Mouse (Mus musculus) heart, postnatal 0 days (tissue): ENCODE measurements at regions not wholly inside any gene's neighbourhood (a gene's known extent, or its start where the extent isn't known, plus 50 kb on each side); places are given as distances from the start of the nearest gene placed in this dataset.
A peak's percentile ranks its signal among the peaks of the same experiment; 100 is the strongest.

Source experiments
- ATAC-seq: fragments of 200-750 bp; cut with Nextera tagmentation; 2 replicates; pipeline ENCODE4 v1.8.0; 2017; ENCODE audit warnings: low read depth, moderate number of reproducible peaks, moderate library complexity; ENCODE audit not compliant: insufficient read depth
- DNase-seq: peaks from one replicate; pipeline ENCODE4 v3.0.0-alpha.2; 2016; ENCODE audit warnings: low spot score
- H3K27ac ChIP-seq: fragments of 300-500 bp; sonication (generic); 2 replicates; pipeline ENCODE4 v1.5.1; 2014; ENCODE audit warnings: low read depth, mild to moderate bottlenecking
- H3K27me3 ChIP-seq: fragments of 300-500 bp; sonication (generic); 2 replicates; pipeline ENCODE4 v1.6.1; 2014; ENCODE audit warnings: low read length, mixed read lengths; ENCODE audit not compliant: control insufficient read depth, insufficient read depth
- H3K36me3 ChIP-seq: fragments of 300-500 bp; sonication (generic); replicated peaks from 2 replicates; pipeline ENCODE4 v1.6.1; 2014; ENCODE audit warnings: low read length, mixed read lengths; ENCODE audit not compliant: control insufficient read depth, insufficient read depth
- H3K4me1 ChIP-seq: fragments of 300-500 bp; sonication (generic); 2 replicates; pipeline ENCODE4 v1.6.1; 2014; ENCODE audit warnings: antibody characterized with exemption; ENCODE audit not compliant: control insufficient read depth, insufficient read depth
- H3K4me2 ChIP-seq: fragments of 300-500 bp; sonication (generic); 2 replicates; pipeline ENCODE4 v1.6.1; 2014; ENCODE audit warnings: low read depth, mild to moderate bottlenecking, low read length, moderate library complexity
- H3K4me3 ChIP-seq: fragments of 300-500 bp; sonication (generic); 2 replicates; pipeline ENCODE4 v1.5.1; 2014; ENCODE audit warnings: low read depth, low read length
- H3K9ac ChIP-seq: fragments of 300-500 bp; sonication (generic); replicated peaks from 2 replicates; pipeline ENCODE4 v1.6.1; 2014; ENCODE audit warnings: low read depth, low read length, mixed read lengths
- H3K9me3 ChIP-seq: fragments of 300-500 bp; sonication (generic); replicated peaks from 2 replicates; pipeline ENCODE4 v1.6.1; 2016; ENCODE audit warnings: low read length; ENCODE audit not compliant: control insufficient read depth
- CTCF ChIP-seq: IDR thresholded peaks from 2 replicates; pipeline ENCODE4 v1.5.1; 2016; ENCODE audit warnings: antibody characterized with exemption, control low read depth, low read depth
- EP300 ChIP-seq: IDR thresholded peaks from 2 replicates; pipeline ENCODE4 v1.6.1; 2016; ENCODE audit warnings: antibody characterized with exemption, low read depth
- WGBS: fragments of 180-500 bp; shearing (Covaris S2); extraction: QIAGEN DNeasy Blood & Tissue Kit; methylation state at CpG from one replicate; pipeline ENCODE4 v1.1.7; 2014; 5-methylcytosine and 5-hydroxymethylcytosine counted together

DNA sequence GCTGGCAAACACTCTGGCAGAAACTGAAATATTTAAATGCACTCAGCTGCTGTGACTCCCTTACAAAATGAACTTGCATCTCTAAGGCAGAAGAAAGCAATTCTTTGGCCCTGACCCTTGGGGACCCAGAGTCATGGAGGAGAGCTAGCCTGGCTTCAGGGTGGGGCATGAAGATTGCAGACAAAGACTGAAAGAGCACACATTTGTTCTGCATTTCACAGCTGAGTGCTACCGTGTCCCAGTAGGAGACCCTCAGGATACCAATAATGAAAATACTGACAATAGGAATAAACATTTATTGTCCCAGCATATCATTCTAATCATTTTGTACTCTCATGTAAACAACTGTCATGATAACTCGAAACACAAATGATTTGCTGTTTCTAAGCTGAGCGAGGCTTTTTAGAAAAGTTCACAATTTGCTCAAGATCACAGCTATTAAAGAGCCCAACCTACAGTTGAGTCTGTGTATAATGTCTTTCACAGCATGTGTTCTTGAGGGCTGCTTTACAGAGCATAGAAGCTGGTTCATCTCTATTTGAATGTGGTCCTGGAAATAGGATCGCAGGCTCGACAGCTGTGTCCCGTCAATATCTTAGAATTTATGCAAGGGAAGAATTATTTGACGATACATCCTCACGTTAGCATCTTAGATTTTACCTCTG, 490.1 kb downstream of the Dhx35 start:
- TF ChIP-seq EP300, result no peak
- TF ChIP-seq CTCF, result no peak
- H3K27ac ChIP-seq, result no peak overlapping the region
- no peaks in the 10 kb centered on the region for H3K36me3 ChIP-seq
- 74% methylated on average over 8 of the region's 8 CpGs for WGBS
- DNase-seq (no peak), ATAC-seq (no peak)
- H3K4me1 ChIP-seq, result no peaks in the 10 kb centered on the region
- no peak overlapping the region for H3K4me2 ChIP-seq
- H3K4me3 ChIP-seq, result no peak overlapping the region
- no peaks in the 10 kb centered on the region for H3K9me3 ChIP-seq
- H3K9ac ChIP-seq, result no peak overlapping the region
- H3K27me3 ChIP-seq, result no peaks in the 10 kb centered on the region

DNA sequence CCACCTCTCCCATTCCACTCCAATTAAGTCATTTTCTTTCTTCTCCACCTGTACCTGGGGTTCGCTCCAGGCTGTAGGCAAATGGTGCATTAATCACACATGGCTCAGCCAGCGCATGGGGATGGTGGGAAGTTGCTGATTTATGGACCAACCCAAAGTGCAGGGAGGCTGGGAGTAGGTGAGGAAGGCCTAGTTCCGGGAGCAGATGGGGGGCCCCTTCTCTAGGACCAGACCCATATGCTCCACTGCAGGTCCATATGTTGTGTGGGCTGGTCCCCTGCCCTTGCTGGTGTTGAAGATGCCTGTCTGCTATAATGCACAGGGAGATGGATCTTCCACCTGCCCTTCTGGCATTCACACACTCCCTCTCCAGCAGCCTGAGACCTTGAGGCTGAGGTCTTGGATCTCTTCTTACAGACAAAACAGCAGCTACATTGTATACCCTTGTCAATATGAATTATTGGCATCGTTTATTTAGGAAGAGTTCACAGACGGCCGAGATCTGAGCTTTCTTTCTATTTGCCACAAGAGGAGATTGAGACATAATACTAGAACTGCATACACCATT, 493.5 kb downstream of the Dhx35 start:
- DNase-seq (no peak), ATAC-seq (no peak)
- Histone ChIP-seq H3K9ac (no peak overlapping the region), H3K27ac (no peak overlapping the region), H3K4me3 (no peak overlapping the region), H3K4me2 (no peak overlapping the region), H3K9me3 (no peaks in the 10 kb centered on the region), H3K4me1 (no peaks in the 10 kb centered on the region), H3K27me3 (no peaks in the 10 kb centered on the region), H3K36me3 (no peaks in the 10 kb centered on the region)
- 79% methylated on average over 6 of the region's 6 CpGs for WGBS
- TF ChIP-seq EP300 (no peak), CTCF (no peak)

DNA sequence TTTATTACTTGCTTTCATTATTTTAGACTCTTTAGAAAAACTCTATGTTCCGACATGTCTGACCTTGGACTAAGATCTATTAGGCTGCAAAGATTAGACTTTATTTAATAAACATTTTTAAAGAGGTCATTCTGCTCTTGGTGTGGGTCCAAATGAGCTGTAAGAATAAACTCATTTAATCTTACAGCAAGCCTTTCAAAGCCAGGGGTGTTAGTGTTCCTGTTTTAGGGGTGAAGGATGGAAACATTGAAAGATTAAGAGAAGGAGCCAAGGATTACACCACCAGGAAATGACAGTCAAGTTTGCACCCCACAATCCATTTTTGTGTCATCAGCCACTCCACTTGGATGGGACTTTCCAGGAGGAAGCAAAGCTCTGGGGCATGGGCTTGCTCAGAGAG, 495.5 kb downstream of the Dhx35 start:
- WGBS, result 70% methylated on average over 1 of the region's 1 CpGs
- H3K9me3 ChIP-seq, result no peaks in the 10 kb centered on the region
- H3K9ac ChIP-seq, result no peak overlapping the region
- no peaks in the 10 kb centered on the region for H3K27me3 ChIP-seq
- no peaks in the 10 kb centered on the region for H3K4me1 ChIP-seq
- TF ChIP-seq CTCF, result no peak
- no peak for TF ChIP-seq EP300
- H3K27ac ChIP-seq, result no peak overlapping the region
- no peak overlapping the region for H3K4me2 ChIP-seq
- no peaks in the 10 kb centered on the region for H3K36me3 ChIP-seq
- DNase-seq (no peak), ATAC-seq (no peak)
- H3K4me3 ChIP-seq, result no peak overlapping the region

DNA sequence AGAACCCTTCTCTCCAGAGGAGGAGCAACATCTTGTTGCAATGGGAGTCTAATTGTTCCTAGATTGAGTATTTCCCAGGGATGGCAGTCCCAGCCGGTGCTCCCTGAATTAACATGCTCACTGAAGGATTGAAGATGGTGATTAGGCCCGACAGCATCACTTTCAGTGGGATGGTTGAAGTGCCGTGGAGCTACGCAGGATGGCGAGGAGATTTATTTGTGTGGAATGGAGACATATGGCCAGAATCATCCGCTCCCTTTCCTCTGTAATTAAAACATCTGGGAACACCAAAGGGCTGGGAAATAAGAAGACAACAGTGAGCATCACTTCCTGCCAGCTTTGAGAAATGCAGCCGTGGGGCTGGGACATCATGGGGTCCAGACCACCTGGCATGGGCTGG, 512.4 kb downstream of the Dhx35 start:
- Histone ChIP-seq H3K27me3 (no peaks in the 10 kb centered on the region), H3K4me1 (no peaks in the 10 kb centered on the region), H3K36me3 (no peaks in the 10 kb centered on the region), H3K27ac (no peak overlapping the region), H3K9me3 (no peaks in the 10 kb centered on the region), H3K9ac (no peak overlapping the region), H3K4me3 (no peak overlapping the region), H3K4me2 (no peak overlapping the region)
- ATAC-seq (no peak), DNase-seq (no peak)
- TF ChIP-seq EP300, result no peak
- TF ChIP-seq CTCF, result no peak
- WGBS, result 70% methylated on average over 7 of the region's 7 CpGs

DNA sequence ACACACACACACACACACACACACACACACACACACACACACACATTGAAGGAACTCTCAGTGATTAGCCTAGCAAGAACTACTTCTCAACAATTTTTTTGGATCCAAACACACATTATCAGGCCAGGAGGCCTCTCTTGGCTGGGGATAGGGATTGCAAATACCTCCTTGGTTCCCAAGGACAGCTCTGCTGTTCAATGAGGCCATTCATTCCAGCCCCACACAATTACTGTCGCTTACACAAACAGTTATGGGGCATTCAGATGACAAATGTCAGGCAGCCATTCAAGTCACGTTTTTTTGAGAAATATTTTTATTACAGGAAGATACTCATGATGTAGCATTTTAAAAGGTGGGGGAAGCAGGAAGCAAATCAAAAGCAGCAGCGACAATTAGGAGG, 540.1 kb downstream of the Dhx35 start:
- no peak overlapping the region for H3K27ac ChIP-seq
- no peak for ATAC-seq
- H3K9ac ChIP-seq, result no peak overlapping the region
- 42% methylated on average over 3 of the region's 3 CpGs for WGBS
- H3K27me3 ChIP-seq, result no peaks in the 10 kb centered on the region
- H3K4me1 ChIP-seq, result no peaks in the 10 kb centered on the region
- no peaks in the 10 kb centered on the region for H3K9me3 ChIP-seq
- no peaks in the 10 kb centered on the region for H3K36me3 ChIP-seq
- peak; percentile 7 for DNase-seq
- no peak overlapping the region for H3K4me2 ChIP-seq
- H3K4me3 ChIP-seq, result no peak overlapping the region
- no peak for TF ChIP-seq EP300
- TF ChIP-seq CTCF, result no peak

DNA sequence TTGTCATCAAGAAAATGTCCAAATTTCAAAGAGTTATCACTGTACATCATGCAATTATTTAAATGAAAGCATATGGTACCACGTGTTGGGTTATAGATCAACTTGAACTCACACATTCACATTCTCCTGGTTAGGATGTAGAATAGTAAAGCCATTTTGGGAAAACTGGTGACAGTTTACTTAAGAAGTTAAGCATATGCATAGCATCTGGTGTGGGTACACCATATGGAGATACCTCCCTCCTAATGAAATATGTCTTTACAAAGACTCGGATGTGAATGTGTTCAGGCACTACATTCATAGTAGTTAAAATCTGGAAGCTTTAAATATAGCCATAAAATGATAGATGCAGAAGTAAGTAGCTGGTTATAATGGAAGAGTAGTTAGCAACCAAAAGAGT, 542.0 kb downstream of the Dhx35 start:
- no peak overlapping the region for H3K4me3 ChIP-seq
- ATAC-seq (no peak), DNase-seq (no peak)
- 64% methylated on average over 2 of the region's 2 CpGs for WGBS
- H3K36me3 ChIP-seq, result no peaks in the 10 kb centered on the region
- H3K27ac ChIP-seq, result no peak overlapping the region
- H3K9me3 ChIP-seq, result no peaks in the 10 kb centered on the region
- no peaks in the 10 kb centered on the region for H3K27me3 ChIP-seq
- H3K4me2 ChIP-seq, result no peak overlapping the region
- no peak overlapping the region for H3K9ac ChIP-seq
- no peaks in the 10 kb centered on the region for H3K4me1 ChIP-seq
- TF ChIP-seq EP300 (no peak), CTCF (no peak)
